ENCODE assay signal across 31 mouse cellular contexts in genomic region chr6:140515550-140515949, GRCm38 (mm10).
DNase-seq lines count a peak whose midpoint lies in the region; ATAC-seq and TF ChIP-seq lines count a peak whose summit lies in the region.
"Had no signal": no experiment of that assay in that cellular context is flagged by ENCODE, and none has a peak within 500 bp of the region (broad histone marks: within the 10 kb centered on the region; RNA-seq: fewer than 3 reads in every experiment).

No protein-coding gene starts in this region.

- H3K27ac ChIP-seq in heart, embryonic 15.5 days: 0 out of 2 replicates have a peak overlapping the region, but pooled peaks have one; percentile 24
- H3K27ac ChIP-seq in testis, adult 2 months (ENCODE audit: control insufficient read depth, insufficient read depth, low read depth, low read length): peak overlapping the region; percentile 34; the same call in 1 of the 2 replicates
- H3K27ac ChIP-seq: kidney, postnatal 0 days; liver, embryonic 14.5 days; macrophage; neural tube, embryonic 12.5 days had no signal

- no peak for TF ChIP-seq CTCF in testis, adult 2 months (IDR thresholded peaks at IDR 0.05; ENCODE audit: control insufficient read depth, insufficient read depth, insufficient replicate concordance, low read depth, low read length)

- H3K36me3 ChIP-seq in heart, embryonic 15.5 days: no peaks in the 10 kb centered on the region
- no peaks in the 10 kb centered on the region for H3K36me3 ChIP-seq in testis, adult 2 months (ENCODE audit: control insufficient read depth, insufficient read depth, low read length)
- H3K36me3 ChIP-seq: embryonic facial prominence, embryonic 10.5 days; embryonic facial prominence, embryonic 15.5 days; forebrain, embryonic 12.5 days; hindbrain, embryonic 12.5 days; limb, embryonic 10.5 days; limb, embryonic 15.5 days; midbrain, embryonic 10.5 days; midbrain, embryonic 15.5 days; neural tube, embryonic 12.5 days had no signal

- peaks cover 32% of the 10 kb centered on the region for H3K4me1 ChIP-seq in heart, embryonic 15.5 days (replicated peaks)
- no peaks in the 10 kb centered on the region for H3K4me1 ChIP-seq in testis, adult 2 months (ENCODE audit: control insufficient read depth, insufficient read depth, low read length)

- H3K9ac ChIP-seq in heart, embryonic 15.5 days: no peak overlapping the region
- H3K9ac ChIP-seq: embryonic facial prominence, embryonic 15.5 days; forebrain, embryonic 12.5 days; forebrain, postnatal 0 days; hindbrain, embryonic 12.5 days; limb, embryonic 15.5 days; liver, embryonic 14.5 days; midbrain, embryonic 15.5 days; neural tube, embryonic 12.5 days had no signal

- no peak for ATAC-seq in heart, embryonic 15.5 days (replicated peaks; ENCODE audit: insufficient number of reproducible peaks, insufficient read depth, low FRiP score, low read depth)
- ATAC-seq: forebrain, postnatal 0 days had no signal

- H3K27me3 ChIP-seq in heart, embryonic 15.5 days: no peaks in the 10 kb centered on the region
- no peaks in the 10 kb centered on the region for H3K27me3 ChIP-seq in testis, adult 2 months (ENCODE audit: control insufficient read depth, insufficient read depth, low read length)
- H3K27me3 ChIP-seq: embryonic facial prominence, embryonic 15.5 days; forebrain, embryonic 12.5 days; hindbrain, embryonic 12.5 days; limb, embryonic 15.5 days; midbrain, embryonic 15.5 days; neural tube, embryonic 12.5 days had no signal

- no peaks in the 10 kb centered on the region for H3K9me3 ChIP-seq in heart, embryonic 15.5 days (replicated peaks)
- H3K9me3 ChIP-seq: embryonic facial prominence, embryonic 10.5 days; embryonic facial prominence, embryonic 15.5 days; forebrain, embryonic 12.5 days; hindbrain, embryonic 12.5 days; limb, embryonic 10.5 days; limb, embryonic 15.5 days; midbrain, embryonic 10.5 days; midbrain, embryonic 15.5 days; neural tube, embryonic 12.5 days had no signal

- DNase-seq in heart, adult 11 months: peak; percentile 11
- no peak for DNase-seq in heart, adult 8-10 months (ENCODE audit: low spot score)
- no peak for DNase-seq in heart, postnatal 36 days
- no peak for DNase-seq in testis, postnatal 10 days (ENCODE audit: low spot score)
- DNase-seq in frontal cortex, postnatal 25 days (ENCODE audit: low spot score in 2 of 2): no peak
- DNase-seq: adrenal gland, postnatal 14 days; cerebellum, adult 18-20 months; cerebellum, postnatal 14 days; forebrain, postnatal 0 days; gastrocnemius, postnatal 14 days; kidney, adult 8-10 months; kidney, postnatal 4 days; layer of hippocampus, adult 9-11 months; lung, adult 2 months; lung, postnatal 10 days; right cerebral cortex, adult 18-20 months; spleen, adult 18-20 months had no signal

- intact Hi-C loops in heart, postnatal 36 days (cut with DNase I): no loop called here

- H3K4me3 ChIP-seq in heart, embryonic 15.5 days: peak overlapping the region; percentile 15; the same call in 1 of the 2 replicates
- no peak overlapping the region for H3K4me3 ChIP-seq in testis, adult 2 months (ENCODE audit: control insufficient read depth, low read depth, low read length)
- H3K4me3 ChIP-seq: embryonic facial prominence, embryonic 10.5 days; embryonic facial prominence, embryonic 15.5 days; forebrain, embryonic 12.5 days; hindbrain, embryonic 12.5 days; limb, embryonic 10.5 days; limb, embryonic 15.5 days; midbrain, embryonic 10.5 days; midbrain, embryonic 15.5 days; neural tube, embryonic 12.5 days had no signal

- TF ChIP-seq POLR2A in testis, adult 2 months (IDR thresholded peaks at IDR 0.05; ENCODE audit: control insufficient read depth, low read depth, low read length): no peak

- WGBS in heart, embryonic 15.5 days: 40% methylated on average over 4 of the region's 4 CpGs

- H3K4me2 ChIP-seq in heart, embryonic 15.5 days: peak overlapping the region; percentile 32; the same call in 1 of the 2 replicates
- H3K4me2 ChIP-seq: embryonic facial prominence, embryonic 15.5 days; forebrain, embryonic 12.5 days; hindbrain, embryonic 12.5 days; limb, embryonic 15.5 days; midbrain, embryonic 15.5 days; neural tube, embryonic 12.5 days had no signal
